Mouse (Mus musculus) c-Kit-positive CD71-negative TER-119-negative erythroid progenitor cells, embryonic 14.5 days (primary cell): ENCODE measurements around the gene Shbg.
A peak's percentile ranks its signal among the peaks of the same experiment; 100 is the strongest.

Experiments
- DNase-seq: peaks from one replicate; pipeline ENCODE4 v3.0.0-alpha.2; 2013; ENCODE audit warnings: low read depth

The Shbg gene

DNA sequence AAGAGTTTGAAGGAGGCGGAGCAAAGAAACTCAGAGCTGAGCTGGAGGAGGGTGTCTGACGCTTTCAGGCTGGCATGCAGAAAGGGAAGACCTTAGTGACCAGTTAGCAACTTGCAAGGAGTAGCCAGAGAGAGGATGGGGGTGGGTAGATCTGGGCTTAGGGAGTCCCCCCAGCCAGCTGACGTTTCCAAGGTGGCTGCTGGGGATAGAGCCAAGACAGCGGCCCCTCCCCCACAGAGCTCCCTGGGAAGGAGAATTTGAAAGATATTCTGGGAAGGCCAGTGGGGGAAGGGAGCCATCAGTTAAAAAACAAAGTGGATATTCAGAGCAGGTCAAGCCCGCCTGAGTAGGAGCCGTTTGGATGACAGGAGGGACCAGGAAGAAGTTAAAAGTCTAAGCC lies 17.6 kb downstream of the Shbg start:
- no peak for DNase-seq

DNA sequence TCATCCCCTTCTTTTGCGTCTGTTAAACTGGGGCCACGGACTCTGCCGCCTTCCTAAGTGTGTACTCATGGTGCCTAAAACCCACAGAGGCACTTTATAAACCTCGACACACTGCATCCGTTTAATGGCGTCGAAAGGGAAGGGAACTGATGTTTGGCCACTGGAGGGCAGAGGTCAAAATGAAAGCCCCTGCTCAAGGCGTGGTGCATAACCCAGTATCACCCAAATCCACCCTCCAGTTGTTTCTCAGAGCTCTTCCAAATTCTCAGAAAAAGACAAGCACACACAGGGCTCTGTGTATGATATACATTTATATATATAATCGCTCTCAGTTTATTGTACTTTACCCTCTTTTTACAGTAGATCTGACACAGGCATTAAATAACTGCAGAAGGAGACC lies 18.3 kb downstream of the Shbg start:
- DNase-seq = no peak

DNA sequence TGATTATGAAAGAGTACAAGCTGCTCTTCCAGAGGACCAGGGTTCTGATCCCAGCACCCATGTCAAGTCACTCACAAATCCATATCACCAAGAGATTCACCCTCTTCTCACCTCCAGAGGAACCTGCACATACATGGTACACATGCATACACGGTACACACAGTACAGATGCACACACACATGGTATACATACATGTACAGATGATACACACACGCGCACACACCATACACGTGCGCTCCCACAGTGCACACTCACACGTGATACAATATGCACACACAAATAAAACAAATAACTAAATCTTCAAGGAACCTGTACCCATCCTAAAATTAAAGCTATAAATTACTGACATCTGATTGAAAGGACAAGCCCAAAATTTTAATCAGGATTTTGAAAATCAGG lies 22.9 kb downstream of the Shbg start:
- DNase-seq = no peak

DNA sequence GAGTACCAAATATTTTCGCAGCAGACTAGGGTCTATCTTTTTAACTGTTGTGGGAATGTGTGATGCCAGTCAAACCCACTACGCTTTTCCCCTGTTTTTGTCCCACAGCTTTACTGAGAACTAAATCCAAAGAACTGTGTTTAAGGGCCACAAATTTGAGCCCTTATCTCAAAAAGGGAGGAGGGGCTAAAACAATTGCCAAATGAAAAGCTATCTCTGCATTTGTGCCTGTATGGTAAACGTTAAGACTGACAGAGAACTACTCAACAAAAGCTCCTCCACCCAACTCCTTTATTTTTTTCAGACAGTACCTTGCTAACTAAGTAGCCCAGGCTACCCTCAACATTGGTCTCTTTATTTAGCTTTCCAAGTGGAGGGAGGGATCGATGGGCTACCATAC lies 24.9 kb downstream of the Shbg start:
- DNase-seq = no peak

DNA sequence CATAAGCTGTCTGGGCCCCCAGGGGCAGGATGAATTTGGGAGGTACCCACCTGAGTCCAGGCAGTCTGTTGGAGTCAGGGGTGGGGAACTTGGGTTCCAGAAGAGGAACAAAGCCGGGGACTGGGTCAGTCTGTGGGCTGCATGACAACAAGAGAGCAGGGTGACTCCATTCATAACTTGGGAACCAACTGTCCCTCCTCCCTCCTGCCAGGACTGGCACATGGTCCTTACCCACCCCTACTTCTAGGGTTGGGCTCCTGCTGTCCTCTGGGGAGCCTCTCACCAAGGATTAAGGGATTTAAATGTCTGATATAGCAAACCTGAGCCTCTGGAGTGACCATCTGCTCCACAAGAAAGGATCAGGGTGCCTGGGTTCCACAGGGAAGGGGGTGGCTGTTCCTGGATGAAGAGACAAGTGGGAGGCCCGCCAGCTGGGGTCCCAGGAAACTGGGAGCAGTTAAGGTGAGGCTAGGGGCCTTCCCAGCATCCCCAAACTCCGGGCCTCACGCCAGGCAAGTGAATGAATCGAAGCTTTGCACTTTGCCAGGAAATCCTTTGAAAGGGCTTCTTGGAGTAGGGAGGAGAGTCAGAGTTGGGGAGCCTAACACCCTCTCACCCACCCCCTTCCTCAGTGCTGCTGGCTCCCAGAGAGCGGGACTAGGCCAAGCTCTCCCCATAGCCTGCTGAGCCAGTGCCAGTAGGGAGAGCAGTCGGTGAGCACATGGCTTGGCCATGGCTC lies 25.6 kb downstream of the Shbg start:
- DNase-seq = no peak

DNA sequence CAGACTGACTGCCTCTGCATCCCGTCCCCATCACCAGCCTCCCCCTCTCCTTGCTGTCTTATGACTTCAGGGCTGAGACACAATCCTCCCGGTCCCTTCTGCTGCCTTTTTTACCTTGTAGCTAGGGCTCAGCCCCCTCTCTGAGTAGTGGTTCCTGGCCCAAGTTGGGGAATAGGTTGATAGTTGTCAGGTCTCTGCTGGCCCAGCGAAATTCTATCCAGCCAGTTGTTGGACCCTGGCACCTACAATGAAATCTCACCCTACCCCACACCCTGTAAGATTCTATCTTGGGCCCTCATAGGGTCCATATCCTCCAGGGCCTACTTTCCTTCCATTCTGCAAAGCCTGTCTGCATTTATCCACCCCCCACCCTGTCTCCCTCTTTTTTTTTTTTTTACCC lies 26.3 kb downstream of the Shbg start:
- no peak for DNase-seq

DNA sequence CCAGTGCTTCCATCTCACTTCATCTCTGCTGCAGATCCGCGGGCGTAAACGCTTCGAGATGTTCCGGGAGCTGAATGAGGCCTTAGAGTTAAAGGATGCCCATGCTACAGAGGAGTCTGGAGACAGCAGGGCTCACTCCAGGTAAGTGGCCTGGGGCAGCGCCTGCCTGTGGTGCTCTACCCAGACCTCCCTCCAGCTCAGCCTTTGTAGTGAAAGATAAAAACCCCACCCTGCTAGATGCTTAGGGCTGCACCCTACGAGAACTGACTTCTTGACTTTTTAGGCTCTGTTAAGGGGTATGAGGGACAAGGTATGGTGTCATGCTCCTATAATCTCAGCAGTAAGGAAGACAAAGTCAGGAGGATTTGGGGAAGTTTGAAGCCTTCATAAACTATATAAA lies 27.1 kb downstream of the Shbg start:
- no peak for DNase-seq

DNA sequence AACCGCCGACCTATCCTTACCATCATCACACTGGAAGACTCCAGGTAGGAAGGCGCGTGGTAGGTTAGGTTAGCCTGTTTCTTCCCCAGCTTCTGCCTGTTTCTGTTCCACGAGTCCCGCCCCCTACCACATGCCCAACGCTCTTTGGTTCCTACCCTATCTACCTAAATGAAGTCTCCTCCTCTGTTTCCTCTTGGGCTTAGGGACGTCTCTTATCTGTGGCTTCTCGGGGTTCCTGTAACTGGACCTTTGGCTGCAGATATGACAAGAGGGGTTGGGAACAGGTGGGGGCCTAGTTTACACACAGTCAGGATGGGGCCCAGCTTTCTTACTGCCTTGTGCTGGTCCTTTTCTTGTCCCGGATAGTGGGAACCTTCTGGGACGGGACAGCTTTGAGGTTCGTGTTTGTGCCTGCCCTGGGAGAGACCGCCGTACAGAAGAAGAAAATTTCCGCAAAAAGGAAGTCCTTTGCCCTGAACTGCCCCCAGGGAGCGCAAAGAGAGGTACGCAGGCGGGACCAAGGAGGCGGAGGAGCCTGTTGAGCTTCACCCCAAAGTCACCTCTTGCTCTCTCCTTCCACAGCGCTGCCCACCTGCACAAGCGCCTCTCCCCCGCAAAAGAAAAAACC lies 28.4 kb downstream of the Shbg start:
- no peak for DNase-seq

DNA sequence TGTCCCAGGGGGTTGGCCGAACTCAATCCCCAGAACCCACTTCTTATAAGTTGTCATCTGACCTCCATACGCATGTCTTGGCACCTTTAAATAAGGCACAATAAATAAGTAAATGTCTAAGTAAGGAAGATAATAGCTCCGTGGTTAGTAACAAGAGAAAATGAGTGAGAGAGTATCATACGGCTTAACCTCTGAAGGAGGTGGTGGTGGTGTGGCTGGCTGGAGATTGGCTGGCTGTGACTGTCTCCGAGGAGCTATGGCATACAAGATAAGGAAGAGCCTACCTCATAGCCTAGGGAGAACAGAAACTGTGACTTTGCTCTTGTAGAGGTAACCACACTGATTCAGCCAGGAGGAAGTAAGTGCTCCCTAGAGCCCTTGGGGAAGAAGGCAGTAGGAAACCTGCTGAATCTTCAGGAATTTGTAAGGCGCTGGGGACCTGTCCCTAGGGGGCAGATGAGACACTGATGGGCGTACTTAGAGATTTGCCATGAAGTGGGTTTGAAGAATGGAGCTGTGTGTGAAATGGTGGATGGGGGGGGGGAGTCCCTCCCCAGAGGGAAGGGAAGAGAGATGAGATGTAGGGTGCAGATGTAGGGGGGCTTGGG lies 31.9 kb downstream of the Shbg start:
- peak; percentile 45 for DNase-seq

DNA sequence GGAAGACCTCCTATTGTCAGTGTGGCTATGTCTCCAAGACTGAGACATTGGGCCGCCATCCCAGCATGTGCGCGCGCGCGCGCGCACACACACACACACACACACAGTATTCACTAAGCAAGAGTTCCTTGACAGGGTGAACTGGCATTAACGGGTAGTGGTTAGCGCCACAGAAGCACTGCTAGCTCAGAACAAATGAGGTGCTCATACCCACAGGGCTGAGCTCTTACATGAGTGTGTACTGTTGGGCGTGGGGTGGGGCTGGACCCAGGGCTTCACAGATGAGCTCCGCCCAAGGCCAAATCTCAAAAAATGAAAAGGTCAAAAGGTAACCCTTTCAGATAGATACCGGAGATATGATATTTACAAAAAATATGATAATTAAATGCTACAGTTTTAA lies 32.8 kb downstream of the Shbg start:
- no peak for DNase-seq

DNA sequence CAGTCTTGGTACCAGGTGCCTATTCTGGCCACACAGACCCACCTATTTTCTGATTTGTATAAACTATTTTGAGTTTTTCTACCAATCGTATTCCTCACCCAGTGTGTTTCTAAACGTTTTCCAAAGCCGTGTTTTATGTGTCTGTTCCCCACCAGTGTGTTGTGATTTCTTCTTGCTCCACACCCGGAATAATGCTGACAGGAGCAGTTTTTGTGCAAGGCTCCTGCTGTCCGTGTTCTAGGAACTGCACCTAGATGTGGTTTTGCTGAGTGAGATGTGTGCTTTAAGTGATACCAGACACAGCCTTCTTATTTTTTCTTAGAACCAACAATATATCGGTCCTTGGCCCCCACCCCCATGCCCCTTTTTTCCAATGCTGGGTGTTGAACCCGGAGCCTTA lies 33.7 kb downstream of the Shbg start:
- no peak for DNase-seq

DNA sequence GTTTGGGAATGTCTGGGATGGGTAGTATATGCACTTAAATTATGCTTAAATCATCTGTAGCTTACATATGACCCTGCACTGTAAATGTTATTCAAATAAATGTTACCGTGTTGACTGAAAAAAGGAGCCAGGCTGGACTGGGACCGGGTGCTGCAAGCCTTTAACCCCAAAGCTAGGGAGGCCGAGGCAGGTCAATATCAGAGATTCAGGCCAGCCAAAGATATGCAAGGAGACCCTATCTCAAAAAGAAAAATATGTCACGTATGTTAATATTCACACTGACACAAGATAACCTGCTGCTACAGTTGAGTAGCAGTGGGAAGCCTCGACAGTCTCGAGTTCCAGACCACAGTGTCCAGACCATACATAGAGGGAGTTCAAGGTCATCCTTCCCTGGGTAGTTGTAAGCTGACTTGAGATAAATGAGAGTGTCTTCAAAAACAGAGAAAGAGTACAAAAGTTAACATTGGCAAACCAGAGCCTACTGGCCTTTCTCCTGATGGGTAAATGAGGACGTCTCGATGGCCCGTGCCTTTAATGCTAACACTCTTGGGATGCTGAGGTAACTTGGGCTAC lies 35.4 kb downstream of the Shbg start:
- no peak for DNase-seq

DNA sequence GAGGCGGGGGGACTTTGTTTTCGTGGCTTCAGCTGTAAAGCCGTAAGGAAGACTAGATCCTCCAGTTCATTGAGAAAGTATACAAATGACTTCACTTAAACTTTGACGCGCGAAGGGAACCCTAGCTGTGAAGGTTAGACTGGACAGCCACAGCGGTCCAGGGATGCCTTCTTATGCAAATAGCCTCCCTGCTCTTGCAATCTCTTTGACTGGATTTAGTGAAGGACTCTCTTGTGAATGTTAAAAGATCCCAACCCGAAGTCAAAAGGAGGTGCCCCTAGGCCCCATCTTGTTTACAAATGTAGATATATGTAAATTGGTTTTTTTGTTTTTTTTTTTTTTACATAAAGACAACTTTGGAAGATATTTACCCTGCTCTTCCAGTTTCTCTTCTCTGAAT lies 35.9 kb downstream of the Shbg start:
- no peak for DNase-seq

DNA sequence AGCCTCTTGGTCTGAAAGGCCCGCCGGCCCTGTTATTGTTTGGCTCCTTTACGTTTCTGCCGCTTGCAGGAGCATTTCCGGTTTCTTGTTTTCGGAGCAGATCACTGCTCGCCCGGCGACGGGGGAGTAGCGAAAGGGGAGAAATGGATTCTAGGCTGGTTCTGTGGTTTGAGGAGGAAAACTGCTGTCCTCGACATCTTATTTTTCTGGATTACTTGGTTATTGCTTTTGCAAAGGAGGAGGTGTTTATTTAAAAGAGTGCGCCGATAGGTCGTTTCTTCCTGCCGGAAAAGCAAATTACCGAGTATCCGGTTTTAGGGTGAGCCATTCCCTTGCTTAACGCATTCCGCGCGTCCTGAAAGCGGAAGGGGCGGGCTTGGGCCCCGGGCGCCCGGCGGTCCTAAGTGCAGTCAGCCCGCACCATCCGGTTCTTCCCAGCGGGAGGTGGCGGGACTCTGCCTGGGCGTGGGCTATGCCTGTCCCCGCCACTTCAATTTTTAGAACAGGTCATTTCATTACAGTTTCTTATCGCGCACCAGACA lies 36.5 kb downstream of the Shbg start:
- DNase-seq = peak; percentile 85

DNA sequence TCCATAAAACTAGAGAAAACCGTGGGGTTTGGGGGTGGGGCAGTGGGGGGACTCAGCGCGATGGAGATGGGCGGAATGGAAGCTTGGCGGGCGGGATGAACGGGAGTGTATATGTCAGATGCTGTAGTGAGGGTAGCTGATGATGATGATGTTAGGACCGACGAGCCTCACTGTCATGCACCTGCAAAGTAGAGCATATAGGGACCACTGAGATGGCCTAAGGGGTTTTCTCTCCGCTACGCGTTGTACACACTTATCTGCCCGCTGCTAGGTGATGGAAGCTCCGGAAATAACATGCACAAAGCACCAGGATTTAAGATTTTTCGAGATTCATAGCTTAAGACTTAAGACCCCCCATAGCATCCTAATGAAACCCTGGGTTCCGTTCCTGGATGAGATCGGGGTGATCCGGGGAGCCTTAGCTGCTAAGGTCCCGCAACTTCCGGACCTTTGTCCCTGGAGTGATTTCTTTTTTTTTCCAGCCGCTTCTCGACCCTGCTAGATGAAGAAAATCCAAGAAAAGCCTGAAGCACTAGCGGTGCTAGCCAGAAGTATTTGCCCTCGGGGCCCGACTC lies 37.0 kb downstream of the Shbg start:
- DNase-seq = no peak

DNA sequence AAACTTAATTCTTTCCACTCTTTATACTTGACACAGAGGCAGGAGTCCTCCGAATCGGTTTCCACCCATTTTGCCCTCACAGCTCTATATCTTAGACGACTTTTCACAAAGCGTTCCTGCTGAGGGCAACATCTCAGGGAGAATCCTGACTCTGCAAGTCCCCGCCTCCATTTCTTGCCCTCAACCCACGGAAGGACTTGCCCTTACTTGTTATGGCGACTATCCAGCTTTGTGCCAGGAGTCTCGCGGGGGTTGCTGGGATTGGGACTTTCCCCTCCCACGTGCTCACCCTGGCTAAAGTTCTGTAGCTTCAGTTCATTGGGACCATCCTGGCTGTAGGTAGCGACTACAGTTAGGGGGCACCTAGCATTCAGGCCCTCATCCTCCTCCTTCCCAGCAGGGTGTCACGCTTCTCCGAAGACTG lies 37.6 kb downstream of the Shbg start, which contains the start of the genes Wrap53 and Trp53:
Gene Wrap53 (minus strand): TSS at position 165 of the 424 bp plus-strand sequence.
Gene Trp53 (plus strand): TSS at position 269 of the 424 bp plus-strand sequence.
- DNase-seq = peak; percentile 90

DNA sequence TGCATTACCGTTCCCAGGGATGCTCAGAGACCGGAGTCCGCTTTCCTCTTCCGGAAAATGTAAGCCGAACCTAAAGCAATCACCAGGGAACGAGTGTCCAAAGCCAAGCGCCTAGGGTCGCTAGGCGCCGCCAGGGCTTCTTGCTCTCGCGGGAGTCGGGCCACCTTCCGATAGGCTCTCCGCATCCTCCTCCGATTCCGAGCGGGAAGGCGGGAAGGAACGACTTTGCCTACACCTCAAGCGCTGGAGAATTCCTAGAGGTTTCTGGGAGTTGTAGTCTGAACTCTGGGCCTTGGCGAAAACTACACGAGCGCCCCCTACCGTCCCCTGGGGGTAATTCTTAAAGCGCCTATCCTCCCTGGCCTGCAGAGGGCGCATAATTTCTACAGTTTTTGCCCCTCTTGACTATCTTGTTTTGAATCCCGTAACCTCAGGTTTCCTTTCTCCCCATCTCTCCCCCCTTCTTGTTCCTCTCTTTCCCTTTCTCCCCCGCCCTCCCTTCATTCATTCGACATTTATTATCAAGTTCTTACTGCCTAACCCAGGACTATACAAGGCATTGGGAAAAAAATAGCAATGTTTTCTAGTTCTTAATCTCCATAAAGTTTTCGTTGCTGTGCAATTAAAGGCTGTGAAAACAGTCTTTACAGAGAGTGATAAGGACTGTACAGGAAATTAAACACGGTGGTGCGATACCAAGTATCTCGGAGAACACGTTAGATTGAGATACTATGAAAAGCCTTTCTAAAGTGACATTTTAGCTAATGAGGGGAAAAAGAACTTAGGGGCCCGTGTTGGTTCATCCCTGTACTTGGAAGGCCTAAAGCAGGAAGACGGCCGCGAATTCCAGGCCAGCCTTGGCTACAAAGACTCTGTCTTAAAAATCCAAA lies 38.3 kb downstream of the Shbg start:
- DNase-seq = peak; percentile 99

DNA sequence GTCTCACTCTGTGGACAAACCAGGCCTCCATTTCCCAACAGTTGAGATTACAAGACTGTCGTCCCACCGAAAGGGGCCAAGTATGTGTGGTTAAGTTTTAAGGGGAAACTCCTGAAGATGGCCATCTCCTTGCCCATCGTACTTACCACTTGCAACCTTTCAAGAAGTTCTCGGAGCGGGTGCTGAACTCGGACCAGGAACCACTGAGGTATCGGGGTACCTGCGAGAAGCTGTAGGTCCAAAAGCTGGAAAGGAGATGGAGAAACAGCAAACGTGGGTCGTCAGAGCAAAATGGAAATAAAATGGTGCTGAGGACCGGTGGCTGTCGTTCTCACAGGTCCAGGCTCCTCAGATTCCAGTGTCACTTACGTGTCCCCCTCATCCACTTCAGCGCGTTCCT lies 39.4 kb downstream of the Shbg start:
- DNase-seq = no peak

DNA sequence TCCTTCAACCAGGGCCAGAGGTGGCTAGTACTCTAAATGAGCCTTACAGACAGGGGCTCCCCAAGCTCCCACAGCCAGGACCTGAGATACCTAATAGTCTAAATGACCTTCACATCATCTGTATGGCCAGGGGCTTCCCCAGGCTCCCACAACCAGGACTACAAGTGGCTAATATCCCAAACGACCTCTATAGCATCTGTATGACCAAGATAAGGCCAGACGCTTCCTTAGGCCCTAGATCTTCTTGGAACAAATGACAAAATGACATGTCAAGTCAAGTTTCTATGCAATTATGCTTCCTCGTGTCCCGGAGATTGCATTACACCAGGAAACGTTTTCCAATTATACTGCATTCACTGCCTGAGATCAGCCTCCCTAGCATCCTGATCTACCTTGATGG lies 41.4 kb downstream of the Shbg start:
- no peak for DNase-seq

DNA sequence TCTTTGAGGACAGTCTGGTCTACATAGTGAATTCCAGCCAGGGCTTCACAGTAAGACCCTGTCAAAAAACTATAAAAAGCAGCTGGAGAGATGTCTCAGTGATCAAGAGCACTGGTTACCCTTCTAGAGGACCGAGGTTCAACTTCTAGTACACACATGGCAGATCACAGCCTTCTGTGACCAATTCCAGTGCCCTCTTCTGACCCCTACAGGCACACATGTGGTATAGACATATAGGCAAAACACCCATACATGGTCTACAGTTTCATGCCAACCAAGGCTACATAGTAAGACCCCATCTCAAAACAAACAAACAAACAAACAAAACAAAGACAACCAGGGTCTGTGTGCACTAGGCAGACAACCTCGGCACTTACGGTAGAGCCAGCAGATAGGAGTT lies 42.5 kb downstream of the Shbg start:
- peak; percentile 38 for DNase-seq

DNA sequence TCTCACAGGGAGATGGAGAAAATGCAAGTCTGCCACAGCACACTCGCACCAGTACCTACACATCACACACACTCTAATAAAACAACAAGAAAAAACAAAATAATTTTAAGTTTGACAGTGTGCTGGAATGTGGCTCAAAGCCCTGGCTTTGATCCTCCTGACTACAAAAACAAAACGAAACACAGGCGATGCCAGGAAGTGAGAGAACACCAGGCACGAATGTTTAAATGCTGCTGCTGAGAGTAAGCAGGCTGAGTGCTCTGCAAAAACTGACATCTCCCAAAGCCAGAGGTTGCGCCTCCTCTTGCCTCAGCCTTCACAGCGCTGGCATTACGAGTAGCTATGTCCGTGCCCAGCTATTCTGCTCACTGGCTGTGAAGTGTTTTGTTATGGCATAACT lies 52.6 kb downstream of the Shbg start:
- DNase-seq = no peak
